Mouse (Mus musculus): Measurements from ENCODE around the gene Aunip. TPM values are rescaled to one million over a fixed set of nuclear protein-coding genes. Genes with fewer than 3 reads are reported as not detected.
A peak's percentile ranks its signal among the peaks of the same experiment; 100 is the strongest.

Aunip gene
- 9.6 and 10.7 TPM in 2 replicates for polyA plus RNA-seq (2014; fragmentation: Nextera tagmentation; extraction: Ambion mirVana)

GRCm38 (mm10) chr4:134510845-134511411 is at the start of gene Aunip:
Gene Aunip, plus strand, starts transcription at chr4:134510999.
- 0 out of 2 replicates have a peak, but pooled peaks have one; percentile 2 for TF ChIP-seq CTCF (IDR thresholded peaks at IDR 0.05; ENCODE audit: low read depth)
- Histone ChIP-seq H3K4me1 (ENCODE audit: insufficient read depth) (peaks cover 6% of the 10 kb centered on the region; the same call in 1 of the 2 replicates), H3K4me2 (peak within 1 kb of the TSS; percentile 89), H3K36me3 (ENCODE audit: insufficient read depth) (peaks cover 4% of the 10 kb centered on the region; the same call in 1 of the 2 replicates), H3K9ac (peak within 1 kb of the TSS; percentile 71), H3K27me3 (ENCODE audit: insufficient read depth, low read length) (no peaks in the 10 kb centered on the region), H3K9me3 (ENCODE audit: low read depth, low read length) (no peaks in the 10 kb centered on the region), H3K27ac (ENCODE audit: low read depth) (peak within 1 kb of the TSS; percentile 46; the same call in 1 of the 2 replicates), H3K4me3 (ENCODE audit: low read depth, low read length) (peak within 1 kb of the TSS; percentile 67)
- WGBS, result under 1% methylated on average over 42 of the region's 42 CpGs
- DNase-seq (peak; percentile 99), ATAC-seq (ENCODE audit: insufficient read depth) (peak; percentile 96)

- Histone ChIP-seq H3K4me3 (ENCODE audit: low read depth, low read length) (no peak overlapping the region), H3K36me3 (ENCODE audit: insufficient read depth) (no peaks in the 10 kb centered on the region), H3K9ac (no peak overlapping the region), H3K9me3 (ENCODE audit: low read depth, low read length) (no peaks in the 10 kb centered on the region), H3K27me3 (ENCODE audit: insufficient read depth, low read length) (no peaks in the 10 kb centered on the region), H3K27ac (ENCODE audit: low read depth) (no peak overlapping the region), H3K4me1 (ENCODE audit: insufficient read depth) (no peaks in the 10 kb centered on the region), H3K4me2 (no peak overlapping the region)
- DNase-seq (no peak), ATAC-seq (ENCODE audit: insufficient read depth) (no peak)
- 64% methylated on average over 5 of the region's 5 CpGs for WGBS
- no peak for TF ChIP-seq CTCF (IDR thresholded peaks at IDR 0.05; ENCODE audit: low read depth)
Observed at GRCm38 (mm10) chr4:134461252-134461651, 49.5 kb upstream of the Aunip start.

- ATAC-seq (ENCODE audit: insufficient read depth), result no peak
- Histone ChIP-seq H3K4me1 (ENCODE audit: insufficient read depth) (0 out of 2 replicates have a peak, but pooled peaks cover 3% of the 10 kb centered on the region), H3K27ac (ENCODE audit: low read depth) (no peak overlapping the region), H3K9ac (no peak overlapping the region), H3K9me3 (ENCODE audit: low read depth, low read length) (no peaks in the 10 kb centered on the region), H3K27me3 (ENCODE audit: insufficient read depth, low read length) (no peaks in the 10 kb centered on the region), H3K36me3 (ENCODE audit: insufficient read depth) (peaks cover 8% of the 10 kb centered on the region), H3K4me3 (ENCODE audit: low read depth, low read length) (no peak overlapping the region), H3K4me2 (no peak overlapping the region)
- DNase-seq, result no peak
- WGBS, result 36% methylated on average over 12 of the region's 12 CpGs
- no peak for TF ChIP-seq CTCF (IDR thresholded peaks at IDR 0.05; ENCODE audit: low read depth)
Observed at GRCm38 (mm10) chr4:134465789-134466188, 45.0 kb upstream of the Aunip start.

- Histone ChIP-seq H3K9ac (peak overlapping the region; percentile 64), H3K27ac (ENCODE audit: low read depth) (peak overlapping the region; percentile 66; the same call in 1 of the 2 replicates)
Observed at GRCm38 (mm10) chr4:134466381-134467262, 44.2 kb upstream of the Aunip start.

GRCm38 (mm10) chr4:134467435-134468214 is 43.2 kb upstream of the Aunip start:
- 0 out of 2 replicates have a peak, but pooled peaks cover 3% of the 10 kb centered on the region for H3K4me1 ChIP-seq (ENCODE audit: insufficient read depth)
- peak; percentile 31 for ATAC-seq (ENCODE audit: insufficient read depth)
- peaks cover 25% of the 10 kb centered on the region for H3K36me3 ChIP-seq (ENCODE audit: insufficient read depth)
- DNase-seq, result peak; percentile 68
- H3K4me2 ChIP-seq, result peak overlapping the region; percentile 96
- H3K27me3 ChIP-seq (ENCODE audit: insufficient read depth, low read length), result no peaks in the 10 kb centered on the region
- peak overlapping the region; percentile 66 for H3K27ac ChIP-seq (ENCODE audit: low read depth)
- no peaks in the 10 kb centered on the region for H3K9me3 ChIP-seq (ENCODE audit: low read depth, low read length)
- no peak for TF ChIP-seq CTCF (IDR thresholded peaks at IDR 0.05; ENCODE audit: low read depth)
- WGBS, result under 1% methylated on average over 31 of the region's 31 CpGs
- peak overlapping the region; percentile 92 for H3K4me3 ChIP-seq (ENCODE audit: low read depth, low read length)
- peak overlapping the region; percentile 64 for H3K9ac ChIP-seq

More at GRCm38 (mm10) chr4:134466381-134467262, 44.2 kb upstream of the Aunip start:
- TF ChIP-seq CTCF (IDR thresholded peaks at IDR 0.05; ENCODE audit: low read depth), result no peak
- Histone ChIP-seq H3K4me2 (peak overlapping the region; percentile 96), H3K4me1 (ENCODE audit: insufficient read depth) (0 out of 2 replicates have a peak, but pooled peaks cover 3% of the 10 kb centered on the region), H3K36me3 (ENCODE audit: insufficient read depth) (peaks cover 16% of the 10 kb centered on the region), H3K27me3 (ENCODE audit: insufficient read depth, low read length) (no peaks in the 10 kb centered on the region), H3K4me3 (ENCODE audit: low read depth, low read length) (peak overlapping the region; percentile 92; the same call in 1 of the 2 replicates), H3K9me3 (ENCODE audit: low read depth, low read length) (no peaks in the 10 kb centered on the region)
- WGBS, result 58% methylated on average over 11 of the region's 11 CpGs
- DNase-seq, result no peak
- ATAC-seq (ENCODE audit: insufficient read depth), result no peak

GRCm38 (mm10) chr4:134468215-134468575 is 42.6 kb upstream of the Aunip start, which contains the start of gene Stmn1:
Gene Stmn1, plus strand, starts transcription at chr4:134468320.
- no peaks in the 10 kb centered on the region for H3K27me3 ChIP-seq (ENCODE audit: insufficient read depth, low read length)
- peak within 1 kb of the TSS; percentile 94 for H3K27ac ChIP-seq (ENCODE audit: low read depth)
- peak within 1 kb of the TSS; percentile 96 for H3K4me2 ChIP-seq
- H3K4me1 ChIP-seq (ENCODE audit: insufficient read depth), result 0 out of 2 replicates have a peak, but pooled peaks cover 3% of the 10 kb centered on the region
- peak; percentile 98 for DNase-seq
- no peaks in the 10 kb centered on the region for H3K9me3 ChIP-seq (ENCODE audit: low read depth, low read length)
- peak; percentile 97 for ATAC-seq (ENCODE audit: insufficient read depth)
- peaks cover 31% of the 10 kb centered on the region for H3K36me3 ChIP-seq (ENCODE audit: insufficient read depth)
- peak within 1 kb of the TSS; percentile 93 for H3K9ac ChIP-seq
- peak within 1 kb of the TSS; percentile 92 for H3K4me3 ChIP-seq (ENCODE audit: low read depth, low read length)
- under 1% methylated on average over 31 of the region's 31 CpGs for WGBS
- no peak for TF ChIP-seq CTCF (IDR thresholded peaks at IDR 0.05; ENCODE audit: low read depth)

Measured in lung, embryonic 14.5 days (tissue).